Mouse (Mus musculus) brown adipose tissue, adult 24 weeks (tissue): ENCODE measurements around the gene Orm1. TPM values are rescaled to one million over a fixed set of nuclear protein-coding genes. Genes with fewer than 3 reads are reported as not detected.

Source experiments
- H3K27ac ChIP-seq: fragments of 200-500 bp; replicated peaks from 2 replicates; pipeline ENCODE4 v1.5.1; 2012; ENCODE audit warnings: low read depth, mild to moderate bottlenecking, low read length
- H3K4me1 ChIP-seq: fragments of 200-500 bp; 2 replicates; pipeline ENCODE4 v1.6.1; 2012; ENCODE audit warnings: low read length, mixed read lengths; ENCODE audit not compliant: control insufficient read depth, insufficient read depth, insufficient read length
- H3K4me3 ChIP-seq: fragments of 200-500 bp; 2 replicates; pipeline ENCODE4 v1.5.1; 2012; ENCODE audit warnings: low read depth, mild to moderate bottlenecking, low read length, moderate library complexity; ENCODE audit not compliant: insufficient read depth
- polyA plus RNA-seq: library from polyadenylated mRNA; stranded (reverse); fragments of >200 nt; gene quantifications from 2 replicates; pipeline ENCODE4 v1.2.4, GENCODE M21; 2012; ENCODE audit not compliant: missing spikeins, insufficient read depth, insufficient read length

Gene Orm1
- polyA plus RNA-seq, 1 experiment, result 371 TPM

DNA sequence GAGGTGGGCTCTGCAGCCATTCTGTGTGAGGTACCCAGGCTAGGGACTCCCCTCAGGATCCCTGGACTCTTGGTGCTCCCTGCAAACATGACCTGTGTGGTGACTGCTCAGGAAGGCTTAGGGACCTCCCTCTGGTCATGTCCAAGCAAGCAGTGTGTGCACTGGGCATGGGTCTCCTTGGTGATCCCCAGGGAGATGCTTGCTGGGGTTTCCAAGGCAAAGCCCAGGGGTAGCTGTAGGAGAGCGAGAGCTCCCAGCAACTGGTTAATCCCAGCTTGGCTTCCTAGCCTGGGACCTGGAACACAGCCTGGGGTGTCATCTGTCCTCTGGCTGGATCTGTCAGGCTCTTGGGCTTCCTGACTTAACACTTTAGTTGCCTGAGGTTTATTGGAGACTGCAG lies 31.0 kb downstream of the Orm1 start:
- H3K27ac ChIP-seq, result no peak overlapping the region
- H3K4me1 ChIP-seq, result no peaks in the 10 kb centered on the region
- H3K4me3 ChIP-seq, result no peak overlapping the region

DNA sequence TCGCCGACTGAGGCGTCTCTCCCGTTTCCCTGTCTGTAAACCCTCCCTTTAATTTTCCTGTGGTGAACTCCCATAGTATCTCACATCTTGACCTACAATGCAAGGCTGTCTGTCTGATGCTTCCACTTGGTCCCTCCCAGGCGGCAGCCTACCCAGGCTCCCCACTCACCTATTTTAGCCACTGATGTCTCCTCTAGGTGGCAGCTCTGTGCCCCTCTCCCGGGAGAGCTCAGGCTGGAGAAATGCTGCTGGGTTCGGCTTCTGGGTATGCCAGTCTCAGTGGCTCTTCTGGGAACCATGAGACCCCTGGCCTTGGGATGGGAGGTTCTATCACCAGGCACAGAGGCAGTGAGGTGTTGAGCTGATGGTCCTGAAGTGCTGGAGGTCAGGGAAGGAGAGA lies 33.1 kb downstream of the Orm1 start:
- Histone ChIP-seq H3K27ac (no peak overlapping the region), H3K4me1 (no peaks in the 10 kb centered on the region), H3K4me3 (no peak overlapping the region)

DNA sequence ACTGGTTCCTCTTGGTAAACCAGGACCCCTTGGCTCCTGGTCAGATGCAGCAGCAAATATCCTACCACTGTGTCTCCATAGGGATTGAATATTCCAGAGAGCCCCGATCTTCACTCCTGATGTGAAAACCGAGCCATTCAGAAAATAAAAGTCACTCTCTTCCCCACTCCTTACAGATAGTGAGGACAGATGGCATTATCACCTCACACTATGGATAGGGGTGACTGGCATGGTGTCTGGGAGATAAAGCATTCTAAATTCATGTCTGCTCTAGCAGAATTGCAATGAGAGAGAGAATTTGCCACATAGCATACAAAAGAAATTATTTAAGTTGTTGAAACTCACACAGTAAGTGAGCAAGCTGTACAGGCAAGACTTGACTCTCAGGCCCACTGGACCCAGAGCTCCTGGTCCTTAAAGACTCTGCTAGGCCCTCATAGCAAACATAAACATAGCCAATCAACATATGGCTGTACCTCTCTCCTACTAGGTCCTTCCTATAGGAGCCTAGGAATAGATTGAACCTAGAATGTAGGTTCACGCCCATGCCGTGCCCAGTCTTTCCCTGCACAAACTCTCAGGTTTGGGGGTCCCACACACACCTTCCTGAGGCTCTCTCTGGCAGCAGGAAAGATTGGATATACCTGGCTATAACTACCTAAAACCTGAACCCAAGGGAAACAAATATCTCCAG lies 38.5 kb downstream of the Orm1 start:
- Histone ChIP-seq H3K4me3 (no peak overlapping the region), H3K27ac (no peak overlapping the region), H3K4me1 (no peaks in the 10 kb centered on the region; the same call in 1 of the 2 replicates)

DNA sequence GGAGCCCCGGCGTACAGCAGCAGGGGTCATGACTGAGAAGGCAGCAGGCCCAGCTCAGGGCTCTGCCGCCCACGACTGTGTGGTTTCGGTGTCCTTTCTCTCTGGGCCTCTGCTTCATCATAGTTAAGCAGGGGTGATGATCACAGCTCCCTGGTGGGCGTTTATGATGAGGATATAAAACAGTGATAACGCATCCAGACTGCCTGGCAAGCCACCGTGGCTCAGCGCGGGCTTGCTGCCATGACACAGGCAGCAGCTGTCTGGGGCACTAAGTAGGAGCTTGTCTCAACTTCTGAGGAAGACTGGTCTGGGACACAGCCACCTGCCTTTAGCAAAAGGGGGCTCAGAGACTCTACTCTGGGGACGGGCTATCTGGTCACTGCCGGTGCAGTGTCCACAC lies 39.1 kb downstream of the Orm1 start:
- H3K4me1 ChIP-seq, result no peaks in the 10 kb centered on the region; the same call in 1 of the 2 replicates
- H3K27ac ChIP-seq, result no peak overlapping the region
- H3K4me3 ChIP-seq, result no peak overlapping the region

DNA sequence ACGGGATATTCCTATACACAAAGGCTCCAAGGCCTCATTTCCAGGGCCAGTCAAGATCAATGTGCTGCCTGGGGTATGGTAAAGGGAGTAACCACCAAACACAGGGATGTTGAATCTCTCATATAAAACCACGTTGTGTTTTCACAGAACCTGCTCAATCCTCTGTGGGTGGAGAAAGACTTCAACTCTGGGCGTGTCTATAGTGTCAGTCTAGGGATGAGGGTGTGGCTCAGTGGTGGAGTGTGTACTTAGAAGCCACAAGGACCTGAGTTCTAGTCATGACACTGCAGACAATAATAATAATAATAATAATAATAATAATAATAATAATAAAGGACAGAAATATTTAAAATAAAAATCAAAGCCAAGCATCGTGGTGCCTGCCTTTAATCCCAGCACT lies 39.9 kb downstream of the Orm1 start:
- no peak overlapping the region for H3K4me3 ChIP-seq
- no peaks in the 10 kb centered on the region; the same call in 1 of the 2 replicates for H3K4me1 ChIP-seq
- H3K27ac ChIP-seq, result no peak overlapping the region

DNA sequence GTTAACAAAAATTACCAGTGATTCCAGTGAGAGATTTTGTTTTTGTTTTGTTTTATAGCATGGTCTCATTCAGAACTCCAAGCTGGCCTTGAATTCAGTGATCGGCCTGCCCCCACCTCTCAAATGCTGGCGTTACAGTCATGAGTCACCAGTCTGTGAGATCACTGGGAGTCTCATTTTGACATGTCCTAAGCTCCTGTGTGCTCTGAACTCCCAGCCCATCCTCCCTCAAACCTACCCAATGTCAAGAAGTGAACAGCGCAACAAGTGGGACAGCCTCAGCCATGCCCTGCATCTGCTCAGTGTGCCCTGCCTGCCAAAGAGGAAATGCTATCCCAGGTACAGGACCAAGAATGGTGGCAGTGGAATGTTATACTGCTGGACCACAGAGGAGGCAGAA lies 40.9 kb downstream of the Orm1 start:
- no peak overlapping the region for H3K4me3 ChIP-seq
- H3K27ac ChIP-seq, result peak overlapping the region; percentile 10; the same call in 1 of the 2 replicates
- no peaks in the 10 kb centered on the region; the same call in 1 of the 2 replicates for H3K4me1 ChIP-seq

DNA sequence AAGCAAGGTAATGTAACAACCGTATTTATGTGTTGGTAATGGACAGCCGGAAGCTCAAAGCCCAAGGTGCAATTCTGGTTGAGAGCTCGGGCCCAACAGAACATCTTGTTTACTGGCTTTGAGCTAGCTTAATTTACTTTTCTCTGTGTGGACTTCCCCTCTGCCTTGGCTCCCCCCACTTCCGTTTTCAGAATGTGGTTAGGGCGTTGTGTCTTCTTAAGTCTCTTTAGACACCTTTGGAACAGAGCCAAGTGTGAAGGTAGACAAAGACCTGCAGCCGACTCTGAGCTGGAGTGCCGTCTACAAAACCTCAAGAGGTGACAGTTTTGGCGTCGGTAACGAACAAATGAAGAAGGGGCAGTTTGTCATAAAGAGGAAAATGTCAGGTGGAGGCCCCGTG lies 41.4 kb downstream of the Orm1 start:
- H3K4me1 ChIP-seq, result no peaks in the 10 kb centered on the region; the same call in 1 of the 2 replicates
- H3K27ac ChIP-seq, result 0 out of 2 replicates have a peak overlapping the region, but pooled peaks have one; percentile 10
- no peak overlapping the region for H3K4me3 ChIP-seq

DNA sequence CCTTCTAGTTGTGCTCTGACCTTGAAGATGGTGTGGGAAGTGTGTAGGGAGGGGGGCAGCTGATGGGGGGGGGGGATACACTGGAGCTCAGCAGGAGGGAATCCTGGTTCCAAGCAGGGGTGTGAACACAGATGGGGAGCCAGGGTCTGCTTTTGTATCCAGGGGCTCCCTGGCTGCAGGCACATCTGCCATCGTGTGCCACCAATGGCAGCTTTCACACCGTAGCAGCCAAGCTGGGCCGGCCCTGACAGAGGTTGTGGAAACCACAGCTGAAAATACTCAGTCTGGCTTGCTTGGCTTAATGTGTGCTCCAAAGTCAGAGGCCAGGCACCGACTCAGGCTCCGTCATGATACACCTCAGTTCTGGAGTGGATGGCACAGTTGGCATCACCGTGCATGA lies 43.7 kb downstream of the Orm1 start:
- no peak overlapping the region for H3K4me3 ChIP-seq
- no peak overlapping the region for H3K27ac ChIP-seq
- H3K4me1 ChIP-seq, result peaks cover 2% of the 10 kb centered on the region; the same call in 1 of the 2 replicates

DNA sequence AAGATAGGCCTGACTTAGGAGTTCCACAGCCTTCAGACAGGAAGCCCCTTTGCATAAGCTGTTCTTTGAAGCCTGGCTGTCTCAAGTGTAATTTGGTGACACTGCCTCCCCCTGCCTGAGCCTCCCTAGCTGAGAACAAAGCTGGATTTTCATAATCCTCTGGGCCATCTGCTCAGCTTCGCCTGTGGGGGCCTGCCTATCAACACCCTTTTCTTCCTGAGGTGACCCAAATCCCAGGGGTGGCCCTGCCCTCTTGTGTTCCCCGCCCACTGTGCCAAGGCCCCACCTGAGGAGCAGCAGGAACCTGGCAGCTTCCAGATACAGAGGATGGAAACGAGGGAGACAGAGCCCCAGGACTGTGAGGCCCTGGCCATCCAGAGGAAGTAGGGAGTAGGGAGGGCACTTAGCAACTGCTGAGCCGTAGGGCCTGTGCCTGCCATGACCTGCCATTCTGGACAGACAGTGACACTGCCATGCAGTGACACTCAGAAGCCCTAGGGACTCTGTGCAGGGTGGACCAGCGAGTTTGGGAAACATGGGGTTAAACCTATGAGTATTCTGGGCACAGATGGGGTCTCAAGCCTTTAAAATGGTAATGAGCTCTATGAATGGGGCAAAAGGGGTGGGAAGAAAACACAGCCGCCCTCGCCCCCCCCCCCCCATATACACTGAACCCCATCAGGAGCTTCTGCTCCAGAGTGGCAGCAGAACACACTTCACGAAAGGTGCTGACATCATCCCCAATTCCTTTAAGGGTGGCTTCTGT lies 44.9 kb downstream of the Orm1 start:
- Histone ChIP-seq H3K27ac (no peak overlapping the region), H3K4me1 (peaks cover 2% of the 10 kb centered on the region; the same call in 1 of the 2 replicates), H3K4me3 (no peak overlapping the region)

DNA sequence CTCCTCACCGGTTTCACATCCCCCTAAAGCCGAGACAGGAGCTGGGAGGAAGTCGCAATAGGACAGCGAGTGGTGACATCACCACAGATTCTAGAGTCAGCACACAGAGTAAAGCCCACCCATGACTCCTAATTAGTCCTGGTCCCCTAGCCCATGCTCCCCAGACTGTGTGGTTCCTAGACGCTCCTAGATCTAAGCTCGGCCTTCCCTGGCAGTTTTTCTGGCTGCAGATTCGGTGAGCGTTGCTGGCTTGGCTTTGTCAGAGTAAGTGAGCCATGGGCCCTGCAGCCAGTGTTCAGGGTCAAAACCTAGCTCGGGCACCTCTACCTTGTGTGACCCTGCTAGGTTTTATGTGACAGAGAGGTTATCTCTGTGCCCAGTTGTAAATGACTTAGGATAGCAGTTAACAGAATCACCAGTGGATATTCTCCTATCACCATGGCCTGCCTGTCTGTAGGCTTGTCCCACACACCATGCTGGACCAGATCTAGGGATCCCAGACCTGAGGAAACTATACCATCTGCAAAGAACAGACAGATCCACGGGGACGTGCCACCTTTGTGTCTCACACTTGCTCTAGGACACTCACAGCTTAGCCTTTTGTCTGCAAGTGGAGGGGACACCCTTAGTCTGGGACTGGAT lies 45.6 kb downstream of the Orm1 start:
- Histone ChIP-seq H3K4me1 (peaks cover 2% of the 10 kb centered on the region; the same call in 1 of the 2 replicates), H3K27ac (no peak overlapping the region), H3K4me3 (no peak overlapping the region)

DNA sequence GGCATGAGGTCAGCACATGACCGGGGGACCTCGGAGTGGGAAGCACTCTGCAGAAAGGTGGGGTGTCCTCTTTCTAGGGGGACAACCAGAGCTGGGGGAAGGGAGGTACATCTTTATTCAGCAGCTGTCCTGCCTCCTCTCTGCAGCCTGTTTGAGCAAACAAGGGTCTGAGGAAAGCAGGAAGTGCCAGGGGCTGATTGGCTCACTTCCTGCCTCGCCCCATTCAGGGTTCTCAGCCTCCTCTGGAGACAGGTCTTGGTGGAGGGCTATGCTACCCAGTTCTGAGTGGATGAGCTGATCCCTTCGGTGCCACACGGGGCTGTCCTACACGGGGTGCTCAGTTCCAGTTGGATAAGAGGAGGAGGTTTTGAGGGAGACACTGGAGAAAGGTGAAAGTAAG lies 47.0 kb downstream of the Orm1 start:
- Histone ChIP-seq H3K27ac (no peak overlapping the region), H3K4me1 (0 out of 2 replicates have a peak, but pooled peaks cover 2% of the 10 kb centered on the region), H3K4me3 (no peak overlapping the region)

Other genes starting within 250 kb of the Orm1 start
- gene Ambp, start 189.8 kb upstream of the Orm1 start, polyA plus RNA-seq, result 2.2 TPM in 1 of 2 replicates, not detected in the other
- not detected in 2 replicates for gene Kif12, start 172.4 kb upstream of the Orm1 start, polyA plus RNA-seq
- 11.7 and 14.9 TPM in 2 replicates for gene Col27a1, start 130.6 kb upstream of the Orm1 start, polyA plus RNA-seq
- gene Orm3, start 11.6 kb downstream of the Orm1 start, polyA plus RNA-seq, result 24.8 and 28.9 TPM in 2 replicates
- 1.3 TPM in 1 of 2 replicates, not detected in the other for gene Orm2, start 17.9 kb downstream of the Orm1 start, polyA plus RNA-seq
- gene Akna, start 58.8 kb downstream of the Orm1 start, polyA plus RNA-seq, result 0.95 and 1.5 TPM in 2 replicates
- gene Whrn, start 151.4 kb downstream of the Orm1 start, polyA plus RNA-seq, result 2.4 and 2.9 TPM in 2 replicates
- 179 and 197 TPM in 2 replicates for gene Atp6v1g1, start 200.2 kb downstream of the Orm1 start, polyA plus RNA-seq
- gene Tmem268, start 214.2 kb downstream of the Orm1 start, polyA plus RNA-seq, result 13.4 and 16.4 TPM in 2 replicates